Mouse (Mus musculus) subcutaneous adipose tissue, adult 2 months (tissue): Measurements from ENCODE around the gene Pvr. TPM values are rescaled to one million over a fixed set of nuclear protein-coding genes. Genes with fewer than 3 reads are reported as not detected.

Experiments used
- polyA plus RNA-seq: library from polyadenylated mRNA; depleted of rRNA; stranded (reverse); fragments of >200 nt; gene quantifications from 2 replicates; pipeline ENCODE4 v1.2.3, GENCODE M21; 2012; ENCODE audit warnings: low replicate concordance; rRNA removed

The Pvr gene
- polyA plus RNA-seq: 22.2 and 29.8 TPM in 2 replicates

GRCm38 (mm10) chr7:19920506-19921261 is at the start of gene Pvr:
Gene Pvr (minus strand): TSS chr7:19921160.

GRCm38 (mm10) chr7:19964985-19965579 is 44.1 kb upstream of the Pvr start, which contains the start of gene Ceacam20:
Gene Ceacam20 (plus strand): TSS chr7:19965412.

GRCm38 (mm10) chr7:19950589-19950988 is 29.6 kb upstream of the Pvr start, which contains the start of gene Igsf23:
Gene Igsf23 (minus strand): TSS chr7:19950756.

GRCm38 (mm10) chr7:19887849-19888248 is 33.1 kb downstream of the Pvr start, which contains the start of gene Ceacam19:
Gene Ceacam19 (minus strand): TSS chr7:19887965.

GRCm38 (mm10) chr7:19861199-19861598 is 59.8 kb downstream of the Pvr start, which contains the start of gene Ceacam16:
Gene Ceacam16 (minus strand): TSS chr7:19861299.

Other genes starting within 250 kb of the Pvr start
- gene Apoc2, start 243.2 kb downstream of the Pvr start, polyA plus RNA-seq: 7.1 and 7.5 TPM in 2 replicates
- 0.23 and 0.77 TPM in 2 replicates for gene Gm44805, start 239.7 kb downstream of the Pvr start, polyA plus RNA-seq
- 1.8 and 3.5 TPM in 2 replicates for gene Apoc4, start 239.7 kb downstream of the Pvr start, polyA plus RNA-seq
- gene Apoc1, start 228.5 kb downstream of the Pvr start, polyA plus RNA-seq: 41.6 and 87.3 TPM in 2 replicates
- 3,005 and 3,861 TPM in 2 replicates for gene Apoe, start 222.0 kb downstream of the Pvr start, polyA plus RNA-seq
- 93.4 and 95.3 TPM in 2 replicates for gene Tomm40, start 205.7 kb downstream of the Pvr start, polyA plus RNA-seq
- 51.4 and 81.3 TPM in 2 replicates for gene Nectin2, start 170.7 kb downstream of the Pvr start, polyA plus RNA-seq
- gene Bcam, start 150.1 kb downstream of the Pvr start, polyA plus RNA-seq: 158 and 187 TPM in 2 replicates
- 0.19 and 14.1 TPM in 2 replicates for gene Cblc, start 124.4 kb downstream of the Pvr start, polyA plus RNA-seq
- gene Bcl3, start 98.4 kb downstream of the Pvr start, polyA plus RNA-seq: 21.1 and 29.7 TPM in 2 replicates
- gene Gm19345, start 69.2 kb downstream of the Pvr start, polyA plus RNA-seq: 0.13 TPM in 1 of 2 replicates, not detected in the other
- gene Ceacam16, start 59.9 kb downstream of the Pvr start, polyA plus RNA-seq: 0.32 and 0.42 TPM in 2 replicates
- gene Ceacam19, start 33.2 kb downstream of the Pvr start, polyA plus RNA-seq: 0.04 and 0.23 TPM in 2 replicates
- gene Igsf23, start 29.6 kb upstream of the Pvr start, polyA plus RNA-seq: 0.07 and 0.10 TPM in 2 replicates
- gene Ceacam20, start 44.3 kb upstream of the Pvr start, polyA plus RNA-seq: not detected in 2 replicates
- not detected in 2 replicates for gene Nlrp9b, start 70.3 kb upstream of the Pvr start, polyA plus RNA-seq
- not detected in 2 replicates for gene Vmn1r91, start 178.5 kb upstream of the Pvr start, polyA plus RNA-seq
- gene Gm16442, start 201.4 kb upstream of the Pvr start, polyA plus RNA-seq: not detected in 2 replicates
- not detected in 2 replicates for gene Vmn1r93, start 217.9 kb upstream of the Pvr start, polyA plus RNA-seq
- gene Vmn1r94, start 247.2 kb upstream of the Pvr start, polyA plus RNA-seq: not detected in 2 replicates